Mouse (Mus musculus) layer of hippocampus, postnatal 25 days (tissue): ENCODE results near the gene 2810408A11Rik. TPM values are rescaled to one million over a fixed set of nuclear protein-coding genes. Genes with fewer than 3 reads are reported as not detected.
A peak's percentile ranks its signal among the peaks of the same experiment; 100 is the strongest.

Experiments used
- DNase-seq, 2 experiments: peaks; one replicate each; pipeline ENCODE4 v3.0.0; 2022; ENCODE audit warnings: mixed read lengths in 2 of 2, low spot score in 1 of 2; ENCODE audit errors: extremely low spot score in 1 of 2
- total RNA-seq, 2 experiments: library from RNA; stranded (reverse); gene quantifications; 2 replicates each; pipeline ENCODE4 v1.2.3; 2021

The 2810408A11Rik gene
- total RNA-seq = 1 to 10 TPM in 1 of 2 experiments, under 1 TPM in 1; 0.62 to 1.8 TPM

- DNase-seq = peak; percentile 66 to 69
Observed at GRCm38 (mm10) chr11:69900471-69901405, at the start of gene 2810408A11Rik, which contains the start of gene Neurl4. Gene 2810408A11Rik (minus strand): TSS chr11:69900987. Gene Neurl4 (plus strand): TSS chr11:69901072.

DNA sequence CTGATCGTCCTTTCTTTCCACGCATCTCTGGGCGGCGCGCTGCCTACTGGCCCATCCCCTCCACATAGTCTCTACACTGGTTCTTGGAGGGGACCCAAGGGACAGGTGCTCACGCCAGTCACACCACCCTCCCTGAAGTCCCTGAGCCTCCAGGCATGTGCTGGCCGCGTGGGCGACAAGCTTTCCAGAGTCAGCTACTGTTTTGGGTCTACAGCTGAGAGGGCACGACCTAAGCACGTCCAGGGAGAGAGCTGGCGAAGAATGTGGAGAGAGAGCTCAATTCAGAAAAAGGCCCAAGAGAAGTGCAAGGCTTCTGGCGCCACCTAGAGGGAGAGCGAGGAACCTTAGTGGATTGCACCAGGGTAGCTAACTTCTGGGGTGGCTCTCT, 48.0 kb upstream of the 2810408A11Rik start:
- peak; percentile 49 to 81 for DNase-seq

- DNase-seq = peak in 1 of 2 experiments; percentile 51
Observed at GRCm38 (mm10) chr11:69948066-69948762, 47.4 kb upstream of the 2810408A11Rik start, which contains the start of gene Slc2a4. Gene Slc2a4 (minus strand): TSS chr11:69948188.

GRCm38 (mm10) chr11:69947337-69948065, 46.7 kb upstream of the 2810408A11Rik start:
- no peak for DNase-seq

DNA sequence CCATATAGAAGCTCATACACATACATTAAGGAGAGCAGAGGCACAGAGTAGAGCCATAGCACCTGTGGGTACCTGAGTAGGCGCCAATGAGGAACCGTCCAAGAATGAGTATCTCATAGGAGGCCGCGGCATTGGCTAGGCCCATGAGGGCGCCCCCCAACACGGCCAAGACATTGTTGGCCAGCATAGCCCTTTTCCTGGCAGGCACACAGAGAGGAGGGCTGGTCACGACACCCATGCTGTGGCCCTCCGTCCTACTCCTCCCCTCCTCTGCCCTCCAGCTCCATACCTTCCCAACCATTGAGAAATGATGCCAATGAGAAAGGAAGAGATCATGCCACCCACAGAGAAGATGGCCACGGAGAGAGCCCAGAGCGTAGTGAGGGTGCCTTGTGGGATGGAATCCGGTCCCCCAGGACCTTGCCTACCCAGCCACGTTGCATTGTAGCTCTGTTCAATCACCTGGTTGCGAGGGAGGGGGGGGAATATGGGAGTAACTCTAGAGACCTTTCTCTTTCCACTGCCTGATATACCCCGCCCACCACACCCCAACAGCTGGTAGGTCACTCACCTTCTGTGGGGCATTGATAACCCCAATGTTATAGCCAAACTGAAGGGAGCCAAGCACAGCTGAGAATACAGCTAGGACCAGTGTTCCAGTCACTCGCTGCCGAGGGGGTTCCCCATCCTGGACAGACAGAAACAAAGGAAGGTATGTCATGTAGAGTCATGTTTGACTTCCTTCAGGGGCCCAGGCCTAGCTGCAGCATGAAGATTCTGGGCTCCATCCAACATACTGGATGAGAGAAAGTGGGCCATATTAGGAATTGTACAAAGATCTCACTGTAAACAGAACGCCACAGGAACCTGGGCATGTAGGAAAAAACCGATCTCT, 45.5 kb upstream of the 2810408A11Rik start:
- DNase-seq = no peak

- no peak for DNase-seq
Observed at GRCm38 (mm10) chr11:69945216-69945615, 44.4 kb upstream of the 2810408A11Rik start.

- no peak for DNase-seq
Observed at GRCm38 (mm10) chr11:69940962-69941361, 40.2 kb upstream of the 2810408A11Rik start.

- DNase-seq = no peak
Observed at GRCm38 (mm10) chr11:69939731-69940130, 38.9 kb upstream of the 2810408A11Rik start.

DNA sequence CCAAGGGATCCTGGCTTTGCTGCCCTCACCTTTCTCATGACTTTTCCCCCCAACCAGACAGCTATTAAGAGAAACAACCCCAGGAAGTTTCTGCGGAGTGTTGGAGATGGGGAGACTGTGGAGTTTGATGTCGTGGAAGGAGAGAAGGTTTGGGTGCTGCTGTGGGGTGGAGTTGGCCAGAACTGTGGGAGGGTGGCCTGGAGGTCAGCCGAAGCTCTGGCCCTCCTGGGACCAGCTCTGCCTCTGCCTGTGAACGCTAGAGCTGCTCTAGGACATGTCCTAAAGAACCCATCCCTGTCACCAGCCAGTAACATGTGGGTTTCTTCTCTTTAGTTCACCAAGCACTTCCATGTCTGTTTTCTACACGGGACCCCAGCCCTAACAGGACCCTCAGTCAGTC, 38.4 kb upstream of the 2810408A11Rik start:
- DNase-seq = no peak

DNA sequence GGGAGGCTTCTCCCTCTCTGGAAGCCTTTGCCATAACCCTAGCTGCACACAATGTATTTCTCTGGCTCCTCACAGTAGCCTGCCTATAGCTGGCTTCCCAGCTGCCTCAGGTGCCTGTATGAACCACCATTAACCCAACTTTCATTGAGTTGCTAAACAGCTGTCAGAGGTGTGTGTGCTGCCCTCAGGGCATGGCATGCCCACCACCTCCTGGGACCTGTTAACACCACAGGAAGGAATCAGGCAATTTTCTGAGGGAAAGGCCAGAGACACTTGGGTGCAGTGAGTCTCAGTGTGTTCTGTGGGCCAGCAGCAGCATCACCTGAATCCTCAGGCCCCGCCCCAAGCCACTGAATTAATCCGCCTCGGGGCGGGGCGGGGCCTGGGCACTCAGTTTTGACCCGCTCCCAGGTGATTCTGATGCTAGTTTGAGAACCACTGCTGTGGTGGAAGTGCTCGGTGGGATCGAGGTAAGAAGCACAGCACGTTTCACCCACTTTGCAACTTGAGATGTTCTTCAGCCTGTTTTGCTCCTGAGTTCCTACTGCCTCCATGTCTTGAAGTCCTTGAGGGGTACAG, 37.7 kb upstream of the 2810408A11Rik start:
- no peak for DNase-seq

DNA sequence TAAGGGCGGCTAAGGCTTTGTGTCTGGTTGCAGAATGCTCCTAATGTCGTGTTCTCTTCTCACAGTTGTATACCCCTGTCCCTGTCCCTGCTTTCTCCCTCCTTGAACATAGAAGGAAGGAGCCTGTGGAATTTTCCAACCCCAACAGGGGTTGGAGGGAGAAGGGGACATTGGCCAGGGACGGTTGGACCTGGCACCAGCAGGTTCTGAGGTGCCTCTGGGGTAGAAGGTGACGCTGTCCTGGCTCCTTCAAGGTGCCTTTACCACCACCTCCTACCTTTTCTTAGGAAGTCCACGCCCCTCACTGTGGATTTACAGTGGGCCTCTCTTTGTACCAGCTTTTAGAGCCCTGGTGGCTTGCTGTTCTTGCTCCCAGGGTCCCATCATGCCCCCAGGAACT, 37.0 kb upstream of the 2810408A11Rik start:
- DNase-seq = no peak

- no peak for DNase-seq
Observed at GRCm38 (mm10) chr11:69937385-69937784, 36.6 kb upstream of the 2810408A11Rik start.

DNA sequence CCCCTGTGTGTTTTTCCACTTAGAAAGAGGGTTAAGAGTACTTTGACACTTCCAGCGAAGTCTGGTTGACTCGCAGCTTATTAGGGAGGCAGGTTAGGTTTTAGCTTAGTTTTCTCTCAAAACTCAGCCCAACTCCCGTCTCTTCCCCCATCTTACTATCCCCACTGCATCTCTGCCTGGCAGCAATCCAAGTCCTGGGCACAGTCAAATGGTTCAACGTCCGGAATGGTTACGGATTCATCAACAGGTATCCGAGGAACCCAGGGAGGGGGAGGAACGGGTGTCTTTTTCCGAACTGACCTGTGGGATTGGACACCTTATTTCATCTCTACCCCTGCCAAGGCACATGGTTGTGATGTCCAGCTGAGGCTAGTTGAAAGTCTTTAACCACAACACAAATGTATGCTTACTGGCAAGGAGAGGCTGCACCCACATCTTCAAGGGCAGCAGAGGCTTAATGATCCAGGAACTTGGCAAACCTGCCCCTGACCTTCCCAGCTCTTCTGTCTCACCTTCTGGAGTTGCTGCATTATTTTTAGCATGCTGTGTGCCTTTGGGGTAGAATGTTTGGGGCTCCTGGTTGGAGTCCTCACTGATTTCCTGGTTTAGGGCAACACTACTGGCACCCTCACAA, 36.0 kb upstream of the 2810408A11Rik start:
- DNase-seq = no peak

DNA sequence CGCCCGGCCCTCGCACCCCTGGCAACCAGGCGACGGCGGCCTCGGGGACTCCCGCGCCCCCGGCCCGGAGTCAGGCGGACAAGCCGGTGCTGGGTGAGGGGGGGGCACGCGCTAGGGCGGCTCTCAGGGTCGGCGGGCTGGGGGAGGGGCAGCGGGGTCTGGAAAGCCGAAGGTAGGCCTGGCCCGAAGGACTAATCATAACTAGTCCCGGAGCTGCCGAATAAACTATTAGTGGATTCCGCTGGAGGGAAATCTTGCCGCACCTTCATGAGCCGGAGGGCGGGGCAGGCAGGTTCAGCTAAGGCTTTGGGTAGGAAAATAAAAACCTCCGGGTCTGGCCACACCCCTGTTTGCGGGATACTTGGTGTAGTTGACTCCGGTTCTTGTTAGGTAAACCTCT, 35.4 kb upstream of the 2810408A11Rik start:
- DNase-seq = no peak

DNA sequence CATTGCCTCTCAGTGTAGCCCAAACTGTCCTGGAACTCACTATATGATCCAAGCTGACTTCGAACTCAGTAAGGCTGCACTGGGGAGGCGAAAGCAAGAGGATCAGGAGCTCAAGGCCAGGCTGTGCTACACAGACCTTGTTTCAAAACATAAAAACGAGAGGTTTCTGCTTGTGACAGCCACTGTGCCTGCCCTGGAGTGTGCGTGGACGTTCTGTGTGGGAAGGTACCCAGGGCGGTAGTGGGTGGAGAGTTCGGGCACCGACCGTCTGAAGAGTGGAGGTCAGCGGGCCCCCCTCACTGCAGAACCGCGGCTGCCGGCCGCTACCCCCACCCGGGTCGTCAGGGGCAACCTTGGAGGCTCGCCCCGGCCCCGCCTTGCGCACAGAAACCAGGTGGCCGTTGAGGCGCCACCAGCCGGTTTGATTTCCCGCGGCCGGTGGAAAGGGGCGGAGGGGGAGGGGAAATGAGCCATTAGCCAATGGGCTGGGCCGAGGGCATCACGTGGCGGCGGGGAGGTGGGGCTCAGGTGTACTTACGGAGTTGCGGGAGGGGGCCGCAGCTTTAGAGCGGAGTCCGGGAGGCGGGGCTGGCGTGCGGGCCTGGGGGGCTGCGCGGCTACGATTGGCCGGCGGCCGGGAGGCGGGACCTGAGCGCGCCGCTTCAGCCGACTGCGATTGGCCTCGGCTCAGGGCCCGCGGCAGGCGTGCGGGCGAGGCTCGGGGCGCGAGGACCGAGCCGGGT, 34.5 kb upstream of the 2810408A11Rik start, which contains the start of gene Ybx2:
TSS of gene Ybx2 (plus strand) at position 660 of the 743 bp plus-strand sequence.
- DNase-seq = peak; percentile 66 to 76

DNA sequence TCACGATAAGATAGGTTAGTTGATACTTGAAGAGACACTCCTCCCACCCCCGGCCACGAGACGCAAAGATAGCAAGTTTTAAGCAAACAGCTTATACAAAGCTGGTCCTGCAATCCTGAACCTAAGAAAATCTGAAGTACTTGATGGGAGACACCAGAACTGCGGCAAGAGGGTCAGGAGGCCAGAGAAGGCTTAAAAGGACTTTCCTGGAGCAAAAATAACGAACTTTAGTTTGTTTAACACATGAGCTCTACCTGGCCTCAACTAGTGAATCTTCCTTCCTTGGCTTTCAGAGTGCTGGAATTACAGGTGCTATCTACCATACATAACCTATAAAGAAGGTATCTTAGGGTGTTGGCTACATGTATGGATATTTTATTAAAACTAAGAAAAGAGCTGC, 33.9 kb upstream of the 2810408A11Rik start:
- DNase-seq = no peak

GRCm38 (mm10) chr11:69934169-69934568, 33.4 kb upstream of the 2810408A11Rik start:
- DNase-seq = peak; percentile 96 to 100

DNA sequence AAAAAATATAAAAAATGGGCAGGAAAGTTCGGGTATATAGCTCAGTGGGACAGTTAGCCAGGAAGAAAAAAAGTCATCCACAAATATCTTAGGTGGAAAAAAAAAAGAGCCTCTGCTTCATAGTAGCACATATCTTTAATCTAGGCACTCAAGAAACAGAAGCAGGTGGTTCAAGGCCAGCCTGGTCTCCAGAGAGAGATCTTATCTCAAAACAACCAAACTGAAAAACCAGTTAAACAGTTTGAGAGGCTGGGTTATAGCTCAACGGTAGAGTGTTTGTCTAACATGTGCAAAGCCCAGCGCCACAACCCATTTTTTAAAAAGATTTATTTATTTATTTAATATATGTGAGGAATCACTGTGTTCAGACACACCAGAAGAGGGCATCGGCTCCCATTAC, 32.3 kb upstream of the 2810408A11Rik start:
- DNase-seq = no peak
